Mouse (Mus musculus) testis, postnatal 10 days (tissue): ENCODE measurements around the gene Katnal1.
A peak's percentile ranks its signal among the peaks of the same experiment; 100 is the strongest.

Source experiments
- DNase-seq: peaks from one replicate; pipeline ENCODE4 v3.0.0; 2021; ENCODE audit warnings: low spot score

Katnal1 gene

GRCm38 (mm10) chr5:148924586-148924985 lies 4.5 kb downstream of the Katnal1 start:
- DNase-seq: no peak

GRCm38 (mm10) chr5:148924051-148924450 lies 5.1 kb downstream of the Katnal1 start:
- DNase-seq: no peak

GRCm38 (mm10) chr5:148923408-148923807 lies 5.7 kb downstream of the Katnal1 start:
- DNase-seq: no peak

- no peak for DNase-seq
Observed at GRCm38 (mm10) chr5:148922773-148923172, 6.3 kb downstream of the Katnal1 start.

- DNase-seq: no peak
Observed at GRCm38 (mm10) chr5:148918049-148918448, 11.1 kb downstream of the Katnal1 start.

- DNase-seq: no peak
Observed at GRCm38 (mm10) chr5:148916775-148917174, 12.3 kb downstream of the Katnal1 start.

GRCm38 (mm10) chr5:148912262-148912661 lies 16.9 kb downstream of the Katnal1 start:
- no peak for DNase-seq

GRCm38 (mm10) chr5:148910066-148910465 lies 19.1 kb downstream of the Katnal1 start:
- DNase-seq: no peak

- no peak for DNase-seq
Observed at GRCm38 (mm10) chr5:148909402-148909801, 19.7 kb downstream of the Katnal1 start.

- DNase-seq: peak; percentile 56
Observed at GRCm38 (mm10) chr5:148909057-148909395, 20.1 kb downstream of the Katnal1 start.

- DNase-seq: no peak
Observed at GRCm38 (mm10) chr5:148908191-148909056, 20.7 kb downstream of the Katnal1 start.

- no peak for DNase-seq
Observed at GRCm38 (mm10) chr5:148906305-148906704, 22.8 kb downstream of the Katnal1 start.

- no peak for DNase-seq
Observed at GRCm38 (mm10) chr5:148904846-148905245, 24.3 kb downstream of the Katnal1 start.

GRCm38 (mm10) chr5:148899361-148899760 lies 29.8 kb downstream of the Katnal1 start:
- DNase-seq: no peak

GRCm38 (mm10) chr5:148897941-148898417 lies 31.1 kb downstream of the Katnal1 start:
- no peak for DNase-seq

GRCm38 (mm10) chr5:148897069-148897702 lies 31.9 kb downstream of the Katnal1 start:
- no peak for DNase-seq

GRCm38 (mm10) chr5:148896515-148896914 lies 32.6 kb downstream of the Katnal1 start:
- DNase-seq: no peak

- DNase-seq: no peak
Observed at GRCm38 (mm10) chr5:148895833-148896232, 33.3 kb downstream of the Katnal1 start.

GRCm38 (mm10) chr5:148895034-148895433 lies 34.1 kb downstream of the Katnal1 start:
- DNase-seq: no peak

GRCm38 (mm10) chr5:148890237-148890636 lies 38.9 kb downstream of the Katnal1 start:
- DNase-seq: no peak

- no peak for DNase-seq
Observed at GRCm38 (mm10) chr5:148888032-148888431, 41.1 kb downstream of the Katnal1 start.

- no peak for DNase-seq
Observed at GRCm38 (mm10) chr5:148885821-148886609, 43.1 kb downstream of the Katnal1 start.

- no peak for DNase-seq
Observed at GRCm38 (mm10) chr5:148883671-148884070, 45.4 kb downstream of the Katnal1 start.
